Mouse (Mus musculus): ENCODE measurements around the gene Atf5. TPM values are rescaled to one million over a fixed set of nuclear protein-coding genes. Genes with fewer than 3 reads are reported as not detected.

Gene Atf5
- total and polyA plus RNA-seq, 3 experiments: 60.2 to 73.6 (median 63.4) TPM

- 54% methylated on average over 9 of the region's 9 CpGs for WGBS
- Histone ChIP-seq H3K27ac (peak overlapping the region; percentile 91), H3K27me3 (ENCODE audit: control insufficient read depth, insufficient read depth, low read length) (no peaks in the 10 kb centered on the region), H3K4me1 (ENCODE audit: control insufficient read depth, insufficient read depth, low read length) (peaks cover 6% of the 10 kb centered on the region), H3K4me3 (peak overlapping the region; percentile 83), H3K36me3 (ENCODE audit: control insufficient read depth, insufficient read depth, low read length) (no peaks in the 10 kb centered on the region), H3K79me2 (replicated peaks; ENCODE audit: control insufficient read depth, insufficient read depth, low read length) (peaks cover 3% of the 10 kb centered on the region), H3K9ac (ENCODE audit: low read depth, low read length) (no peak overlapping the region)
- no peak for DNase-seq
- TF ChIP-seq EP300 (IDR thresholded peaks at IDR 0.05; ENCODE audit: insufficient read depth, low read depth, low read length) (no peak), POLR2A (IDR thresholded peaks at IDR 0.05; ENCODE audit: insufficient read depth, low read depth, low read length) (no peak), CTCF (IDR thresholded peaks at IDR 0.05) (no peak)
- intact Hi-C loops (cut with DNase I): loop anchor here (5.0 kb wide), 1 partner anchor 41 kb away; the partner anchor contains the start of gene Fuz
Measured at GRCm38 (mm10) chr7:44856265-44856916, 39.9 kb upstream of the Atf5 start.

DNA sequence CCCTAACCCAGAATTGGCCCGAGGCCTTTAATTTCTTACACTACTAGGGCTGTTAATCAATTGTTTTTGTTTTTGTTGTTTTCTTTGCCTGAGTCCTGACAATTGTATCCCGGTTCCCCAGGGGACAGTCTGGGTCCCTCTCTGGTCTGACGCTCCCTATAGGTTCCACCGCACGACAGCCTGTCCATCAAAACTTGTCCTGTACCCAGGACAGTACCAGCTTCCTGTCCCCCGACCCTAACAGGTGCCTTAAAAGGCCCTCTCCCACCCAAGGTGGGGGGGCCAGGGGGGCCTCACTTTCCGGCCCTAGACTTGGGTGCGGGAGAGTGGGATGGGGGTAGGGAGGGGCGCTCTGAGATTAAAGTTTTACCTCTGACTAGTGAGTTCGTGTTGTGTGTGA, 38.6 kb upstream of the Atf5 start:
- peaks cover 8% of the 10 kb centered on the region for H3K4me1 ChIP-seq (ENCODE audit: control insufficient read depth, insufficient read depth, low read length)
- DNase-seq: no peak
- H3K9ac ChIP-seq (ENCODE audit: low read depth, low read length): peak overlapping the region; percentile 86
- H3K36me3 ChIP-seq (ENCODE audit: control insufficient read depth, insufficient read depth, low read length): no peaks in the 10 kb centered on the region
- intact Hi-C loops (cut with DNase I): loop anchor here (2.0 to 5.0 kb wide), 2 partner anchors 14 to 42 kb away; partner anchors contain the start of genes Fuz and Ptov1
- no peaks in the 10 kb centered on the region for H3K27me3 ChIP-seq (ENCODE audit: control insufficient read depth, insufficient read depth, low read length)
- peak overlapping the region; percentile 98 for H3K27ac ChIP-seq
- 23% methylated on average over 10 of the region's 10 CpGs for WGBS
- peaks cover 3% of the 10 kb centered on the region for H3K79me2 ChIP-seq (replicated peaks; ENCODE audit: control insufficient read depth, insufficient read depth, low read length)
- TF ChIP-seq CTCF (IDR thresholded peaks at IDR 0.05) (peak; percentile 51), EP300 (IDR thresholded peaks at IDR 0.05; ENCODE audit: insufficient read depth, low read depth, low read length) (no peak)
- peak overlapping the region; percentile 59 for H3K4me3 ChIP-seq

- Histone ChIP-seq H3K4me3 (peak overlapping the region; percentile 59), H3K4me1 (ENCODE audit: control insufficient read depth, insufficient read depth, low read length) (peaks cover 8% of the 10 kb centered on the region), H3K79me2 (replicated peaks; ENCODE audit: control insufficient read depth, insufficient read depth, low read length) (peaks cover 3% of the 10 kb centered on the region), H3K27ac (peak overlapping the region; percentile 98), H3K27me3 (ENCODE audit: control insufficient read depth, insufficient read depth, low read length) (no peaks in the 10 kb centered on the region), H3K36me3 (ENCODE audit: control insufficient read depth, insufficient read depth, low read length) (no peaks in the 10 kb centered on the region), H3K9ac (ENCODE audit: low read depth, low read length) (peak overlapping the region; percentile 86)
- DNase-seq: peak; percentile 91 to 93
- intact Hi-C loops (cut with DNase I): loop anchor here (2.0 to 5.0 kb wide), 2 partner anchors 14 to 43 kb away; partner anchors contain the start of genes Fuz and Ptov1
- WGBS: under 1% methylated on average over 45 of the region's 45 CpGs
- TF ChIP-seq CTCF (IDR thresholded peaks at IDR 0.05) (no peak), POLR2A (IDR thresholded peaks at IDR 0.05; ENCODE audit: insufficient read depth, low read depth, low read length) (peak; percentile 76), EP300 (IDR thresholded peaks at IDR 0.05; ENCODE audit: insufficient read depth, low read depth, low read length) (0 out of 2 replicates have a peak, but pooled peaks have one; percentile 10)
Measured at GRCm38 (mm10) chr7:44854356-44855031, 38.0 kb upstream of the Atf5 start.

- 14% methylated on average over 26 of the region's 26 CpGs for WGBS
- H3K4me1 ChIP-seq (ENCODE audit: control insufficient read depth, insufficient read depth, low read length): peaks cover 8% of the 10 kb centered on the region
- no peak for DNase-seq
- H3K27ac ChIP-seq: peak overlapping the region; percentile 98
- peak overlapping the region; percentile 59 for H3K4me3 ChIP-seq
- no peaks in the 10 kb centered on the region for H3K27me3 ChIP-seq (ENCODE audit: control insufficient read depth, insufficient read depth, low read length)
- no peaks in the 10 kb centered on the region for H3K36me3 ChIP-seq (ENCODE audit: control insufficient read depth, insufficient read depth, low read length)
- TF ChIP-seq CTCF (IDR thresholded peaks at IDR 0.05): no peak
- no peak for TF ChIP-seq EP300 (IDR thresholded peaks at IDR 0.05; ENCODE audit: insufficient read depth, low read depth, low read length)
- no peak for TF ChIP-seq POLR2A (IDR thresholded peaks at IDR 0.05; ENCODE audit: insufficient read depth, low read depth, low read length)
- H3K9ac ChIP-seq (ENCODE audit: low read depth, low read length): peak overlapping the region; percentile 86
- peaks cover 3% of the 10 kb centered on the region for H3K79me2 ChIP-seq (replicated peaks; ENCODE audit: control insufficient read depth, insufficient read depth, low read length)
- intact Hi-C loops (cut with DNase I): loop anchor here (2.0 kb wide), 1 partner anchor 15 kb away; the partner anchor contains the start of gene Ptov1
Measured at GRCm38 (mm10) chr7:44853596-44854355, 37.3 kb upstream of the Atf5 start.

DNA sequence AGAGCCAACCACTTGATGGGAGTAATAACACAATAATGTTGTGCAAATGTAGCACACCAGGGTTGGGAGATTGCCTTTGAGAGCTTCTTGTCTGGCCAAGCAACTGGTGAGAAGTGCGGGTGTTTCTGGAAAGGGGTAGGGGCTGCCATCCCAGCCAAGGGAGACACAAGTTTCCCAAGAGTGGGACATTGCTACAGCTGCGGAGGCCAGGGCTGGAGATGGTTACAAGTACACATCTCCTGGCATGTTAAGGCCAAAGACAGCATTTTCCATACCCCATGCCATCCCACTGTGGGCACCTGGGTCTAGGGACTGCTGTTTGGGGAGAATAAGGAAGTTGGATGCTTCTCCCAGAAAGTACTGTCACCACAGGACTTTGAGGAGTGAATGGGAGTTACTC, 36.6 kb upstream of the Atf5 start:
- WGBS: 92% methylated on average over 2 of the region's 2 CpGs
- intact Hi-C loops (cut with DNase I): no loop called here
- no peak for DNase-seq
- Histone ChIP-seq H3K27me3 (ENCODE audit: control insufficient read depth, insufficient read depth, low read length) (no peaks in the 10 kb centered on the region), H3K79me2 (replicated peaks; ENCODE audit: control insufficient read depth, insufficient read depth, low read length) (peaks cover 3% of the 10 kb centered on the region), H3K9ac (ENCODE audit: low read depth, low read length) (no peak overlapping the region), H3K27ac (no peak overlapping the region), H3K36me3 (ENCODE audit: control insufficient read depth, insufficient read depth, low read length) (no peaks in the 10 kb centered on the region), H3K4me3 (no peak overlapping the region), H3K4me1 (ENCODE audit: control insufficient read depth, insufficient read depth, low read length) (peaks cover 8% of the 10 kb centered on the region)
- TF ChIP-seq EP300 (IDR thresholded peaks at IDR 0.05; ENCODE audit: insufficient read depth, low read depth, low read length): no peak
- TF ChIP-seq CTCF (IDR thresholded peaks at IDR 0.05): no peak

All from heart, adult 2 months (tissue).